Mouse (Mus musculus) heart, embryonic 11.5 days (tissue): ENCODE data around the gene Rasgrp1. TPM values are rescaled to one million over a fixed set of nuclear protein-coding genes. Genes with fewer than 3 reads are reported as not detected.

ENCODE experiments used
- ATAC-seq: fragments of 200-750 bp; cut with Nextera tagmentation; replicated peaks from 2 replicates; pipeline ENCODE4 v1.8.0; 2017; ENCODE audit warnings: moderate library complexity; ENCODE audit not compliant: insufficient number of reproducible peaks, low FRiP score, low TSS enrichment
- H3K27ac ChIP-seq: fragments of 300-500 bp; sonication (generic); 2 replicates; pipeline ENCODE4 v1.5.1; 2014; ENCODE audit warnings: mild to moderate bottlenecking, low read depth, low read length
- H3K27me3 ChIP-seq: fragments of 300-500 bp; sonication (generic); 2 replicates; pipeline ENCODE4 v1.6.1; 2014; ENCODE audit warnings: mild to moderate bottlenecking, low read length, mixed read lengths; ENCODE audit not compliant: control insufficient read depth, insufficient read depth
- H3K36me3 ChIP-seq: fragments of 300-500 bp; sonication (generic); 2 replicates; pipeline ENCODE4 v1.6.1; 2014; ENCODE audit warnings: mild to moderate bottlenecking, low read length, moderate library complexity, mixed read lengths; ENCODE audit not compliant: control insufficient read depth, insufficient read depth
- H3K4me1 ChIP-seq: fragments of 300-500 bp; sonication (generic); 2 replicates; pipeline ENCODE4 v1.6.1; 2014; ENCODE audit warnings: low read length; ENCODE audit not compliant: control insufficient read depth, insufficient read depth
- H3K4me2 ChIP-seq: fragments of 300-500 bp; sonication (generic); 2 replicates; pipeline ENCODE4 v1.6.1; 2014; ENCODE audit warnings: mild to moderate bottlenecking, moderate library complexity
- H3K4me3 ChIP-seq: fragments of 300-500 bp; sonication (generic); 2 replicates; pipeline ENCODE4 v1.5.1; 2014; ENCODE audit warnings: low read depth, low read length
- H3K9ac ChIP-seq: fragments of 300-500 bp; sonication (generic); 2 replicates; pipeline ENCODE4 v1.6.1; 2014; ENCODE audit warnings: mild to moderate bottlenecking, low read depth, low read length, moderate library complexity
- H3K9me3 ChIP-seq: fragments of 300-500 bp; sonication (generic); replicated peaks from 2 replicates; pipeline ENCODE4 v1.6.1; 2016; ENCODE audit warnings: low read length; ENCODE audit not compliant: control insufficient read depth
- WGBS: fragments of 180-500 bp; shearing (Covaris S2); extraction: QIAGEN DNeasy Blood & Tissue Kit; methylation state at CpG from one replicate; pipeline ENCODE4 v1.1.7; 2014; ENCODE audit not compliant: insufficient replicate concordance; 5-methylcytosine and 5-hydroxymethylcytosine counted together
- polyA plus RNA-seq: library from polyadenylated mRNA; unstranded; fragments of >200 nt; fragmentation: Nextera tagmentation; extraction: Ambion mirVana; gene quantifications from 2 replicates; pipeline ENCODE4 v1.2.1, GENCODE M21; 2014

Rasgrp1 gene
- 0.13 and 0.28 TPM in 2 replicates for polyA plus RNA-seq

GRCm38 (mm10) chr2:117342547-117343239 is at the start of gene Rasgrp1:
Gene Rasgrp1, minus strand, starts transcription at chr2:117343001.
- Histone ChIP-seq H3K36me3 (no peaks in the 10 kb centered on the region), H3K9ac (peak within 1 kb of the TSS; percentile 7; the same call in 1 of the 2 replicates), H3K4me3 (peak within 1 kb of the TSS; percentile 45), H3K9me3 (no peaks in the 10 kb centered on the region), H3K4me2 (peak within 1 kb of the TSS; percentile 83), H3K27ac (no peak within 1 kb of the TSS), H3K4me1 (0 out of 2 replicates have a peak, but pooled peaks cover 3% of the 10 kb centered on the region), H3K27me3 (peaks cover 21% of the 10 kb centered on the region)
- 3% methylated on average over 56 of the region's 56 CpGs for WGBS
- peak; percentile 24; the same call in 1 of the 2 replicates for ATAC-seq

DNA sequence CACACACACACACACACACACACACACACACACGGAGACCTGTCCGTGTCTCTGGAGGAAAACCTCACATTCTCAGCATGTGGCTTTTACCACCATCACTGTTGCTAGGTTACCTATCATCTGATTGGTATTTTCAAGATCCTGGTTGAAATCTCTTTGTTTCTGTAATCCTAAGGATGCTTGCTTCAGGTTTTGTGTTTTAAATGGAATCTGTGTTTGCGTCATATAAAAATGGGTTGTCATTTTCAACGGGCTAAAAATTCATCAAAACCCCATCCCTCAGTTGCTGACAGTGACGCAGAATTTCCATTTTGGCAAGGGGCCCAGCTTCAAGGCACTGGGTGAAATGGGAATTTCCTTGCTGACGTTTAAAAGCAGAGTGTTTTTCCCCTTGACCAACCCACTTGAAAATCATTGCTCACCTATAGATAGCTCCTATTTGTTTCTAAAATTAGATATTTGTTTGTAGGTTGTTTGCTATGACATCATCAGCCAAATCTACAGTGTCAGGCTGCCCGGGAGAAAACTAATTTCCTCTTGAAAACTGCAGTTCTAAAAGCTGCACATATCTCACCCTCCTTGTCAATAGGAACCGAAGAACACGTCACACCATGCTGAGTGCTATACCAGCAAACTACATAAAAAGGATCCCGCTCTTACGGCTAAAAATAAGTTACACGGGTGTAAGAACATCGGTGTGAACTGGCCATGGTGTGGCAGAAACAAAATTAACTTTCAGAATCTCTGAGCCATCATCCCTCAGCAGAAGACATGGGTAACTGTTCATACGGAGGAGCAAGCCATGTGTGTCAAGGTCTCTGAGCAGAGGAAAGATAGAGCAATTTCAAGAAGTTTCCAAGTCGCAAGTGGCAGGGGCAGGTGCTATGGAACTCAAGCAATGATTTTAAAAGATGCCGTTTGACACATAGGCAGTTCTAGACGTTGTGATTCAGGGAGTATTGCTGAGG is 47.4 kb upstream of the Rasgrp1 start:
- no peak for ATAC-seq
- H3K4me1 ChIP-seq: peaks cover 10% of the 10 kb centered on the region
- H3K9ac ChIP-seq: no peak overlapping the region
- H3K27ac ChIP-seq: no peak overlapping the region
- no peaks in the 10 kb centered on the region for H3K27me3 ChIP-seq
- H3K9me3 ChIP-seq: no peaks in the 10 kb centered on the region
- no peak overlapping the region for H3K4me2 ChIP-seq
- H3K36me3 ChIP-seq: no peaks in the 10 kb centered on the region
- WGBS: 64% methylated on average over 17 of the region's 17 CpGs
- H3K4me3 ChIP-seq: no peak overlapping the region

GRCm38 (mm10) chr2:117389460-117389859 is 46.7 kb upstream of the Rasgrp1 start:
- no peak overlapping the region for H3K4me3 ChIP-seq
- H3K27ac ChIP-seq: no peak overlapping the region
- WGBS: 79% methylated on average over 3 of the region's 3 CpGs
- H3K4me2 ChIP-seq: no peak overlapping the region
- H3K36me3 ChIP-seq: no peaks in the 10 kb centered on the region
- H3K27me3 ChIP-seq: no peaks in the 10 kb centered on the region
- no peaks in the 10 kb centered on the region for H3K9me3 ChIP-seq
- peaks cover 10% of the 10 kb centered on the region for H3K4me1 ChIP-seq
- no peak for ATAC-seq
- no peak overlapping the region for H3K9ac ChIP-seq

DNA sequence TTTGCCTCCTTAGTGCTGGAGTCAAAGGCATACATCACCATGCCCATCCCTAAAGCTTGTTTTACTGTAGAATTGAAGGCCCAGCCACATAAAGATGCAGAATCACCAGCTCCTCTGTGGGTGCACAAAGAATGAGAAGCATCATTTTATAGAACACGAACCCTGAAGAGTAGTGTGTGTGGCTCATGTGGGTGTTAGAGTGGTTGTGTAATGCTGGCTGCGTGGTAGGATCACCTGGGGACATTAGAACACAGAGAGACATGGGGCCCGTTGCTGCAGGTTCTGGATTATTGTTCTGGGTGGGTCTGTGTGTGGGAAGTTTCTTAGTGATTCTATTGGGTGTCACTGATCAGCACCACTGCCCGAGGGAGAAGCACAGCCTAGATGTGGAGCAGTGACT is 45.3 kb upstream of the Rasgrp1 start:
- no peak for ATAC-seq
- H3K36me3 ChIP-seq: no peaks in the 10 kb centered on the region
- no peak overlapping the region for H3K4me2 ChIP-seq
- no peak overlapping the region for H3K4me3 ChIP-seq
- no peak overlapping the region for H3K27ac ChIP-seq
- WGBS: 83% methylated on average over 4 of the region's 4 CpGs
- H3K9me3 ChIP-seq: no peaks in the 10 kb centered on the region
- peaks cover 10% of the 10 kb centered on the region for H3K4me1 ChIP-seq
- H3K27me3 ChIP-seq: no peaks in the 10 kb centered on the region
- no peak overlapping the region for H3K9ac ChIP-seq

GRCm38 (mm10) chr2:117386981-117387705 is 44.3 kb upstream of the Rasgrp1 start:
- Histone ChIP-seq H3K4me2 (no peak overlapping the region), H3K9me3 (no peaks in the 10 kb centered on the region), H3K4me1 (peaks cover 10% of the 10 kb centered on the region), H3K9ac (no peak overlapping the region), H3K27me3 (no peaks in the 10 kb centered on the region), H3K4me3 (no peak overlapping the region), H3K36me3 (no peaks in the 10 kb centered on the region), H3K27ac (0 out of 2 replicates have a peak overlapping the region, but pooled peaks have one; percentile 47)
- WGBS: 83% methylated on average over 12 of the region's 12 CpGs
- ATAC-seq: no peak

GRCm38 (mm10) chr2:117386036-117386590 is 43.3 kb upstream of the Rasgrp1 start:
- peak overlapping the region; percentile 11 for H3K4me2 ChIP-seq
- peak overlapping the region; percentile 47 for H3K27ac ChIP-seq
- H3K9ac ChIP-seq: no peak overlapping the region
- H3K9me3 ChIP-seq: no peaks in the 10 kb centered on the region
- H3K36me3 ChIP-seq: no peaks in the 10 kb centered on the region
- peaks cover 14% of the 10 kb centered on the region for H3K4me1 ChIP-seq
- 22% methylated on average over 7 of the region's 7 CpGs for WGBS
- H3K27me3 ChIP-seq: no peaks in the 10 kb centered on the region
- no peak for ATAC-seq
- H3K4me3 ChIP-seq: no peak overlapping the region

DNA sequence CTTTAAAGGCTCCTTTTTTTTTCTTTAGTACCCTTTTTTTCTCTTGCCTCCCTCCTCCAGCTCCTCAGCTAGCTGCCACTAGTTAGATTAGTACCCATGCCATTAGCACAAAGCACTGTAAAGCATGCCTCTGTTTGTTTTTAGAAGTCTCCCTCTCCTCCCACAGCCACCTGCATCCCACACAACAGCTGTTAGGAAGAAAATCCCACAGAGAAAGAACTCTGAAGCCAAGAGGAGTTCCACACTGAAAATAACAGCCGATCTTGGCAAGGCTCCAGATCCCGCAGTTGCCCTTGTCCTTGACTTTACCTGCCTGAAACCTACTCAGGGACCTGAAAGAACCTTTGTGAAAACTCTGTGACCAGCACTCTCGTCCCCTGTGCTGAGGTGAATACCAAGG is 38.5 kb upstream of the Rasgrp1 start:
- ATAC-seq: no peak
- no peaks in the 10 kb centered on the region for H3K36me3 ChIP-seq
- no peak overlapping the region for H3K4me2 ChIP-seq
- WGBS: 57% methylated on average over 3 of the region's 3 CpGs
- H3K9ac ChIP-seq: no peak overlapping the region
- no peak overlapping the region for H3K27ac ChIP-seq
- H3K9me3 ChIP-seq: no peaks in the 10 kb centered on the region
- H3K27me3 ChIP-seq: no peaks in the 10 kb centered on the region
- no peak overlapping the region for H3K4me3 ChIP-seq
- H3K4me1 ChIP-seq: peaks cover 6% of the 10 kb centered on the region

DNA sequence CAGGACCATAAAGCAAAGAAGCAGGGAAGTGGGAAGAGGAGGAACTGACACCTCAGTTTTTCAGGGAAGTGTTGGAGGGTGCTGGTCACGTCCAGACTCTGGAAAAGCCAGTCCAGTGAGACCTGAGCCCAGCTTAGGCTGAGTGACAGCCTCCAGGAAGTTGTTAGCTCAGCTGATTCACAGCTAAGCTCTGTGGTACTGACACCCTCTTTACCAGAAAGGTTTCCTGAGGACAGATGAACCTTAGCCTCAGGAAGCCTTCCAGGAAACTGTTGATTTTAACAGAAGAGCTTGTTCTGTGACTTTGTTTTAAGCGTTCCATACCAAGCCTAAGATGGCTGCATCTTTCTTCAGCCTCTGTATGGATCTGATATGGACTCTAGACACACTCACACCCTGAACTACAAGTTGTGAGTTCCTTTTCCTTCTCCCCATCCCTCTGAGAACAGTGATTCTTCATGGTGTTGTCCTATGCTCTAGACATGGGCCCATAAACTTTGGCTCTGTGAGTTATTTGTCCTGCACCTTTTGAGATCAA is 31.6 kb upstream of the Rasgrp1 start:
- H3K27ac ChIP-seq: no peak overlapping the region
- no peaks in the 10 kb centered on the region for H3K4me1 ChIP-seq
- 43% methylated on average over 2 of the region's 2 CpGs for WGBS
- H3K4me3 ChIP-seq: no peak overlapping the region
- no peaks in the 10 kb centered on the region for H3K9me3 ChIP-seq
- no peak overlapping the region for H3K9ac ChIP-seq
- no peak overlapping the region for H3K4me2 ChIP-seq
- H3K36me3 ChIP-seq: no peaks in the 10 kb centered on the region
- ATAC-seq: no peak
- H3K27me3 ChIP-seq: no peaks in the 10 kb centered on the region
